Mouse (Mus musculus) lung, embryonic 16.5 days (tissue): ENCODE measurements around the gene Actl6b. TPM values are rescaled to one million over a fixed set of nuclear protein-coding genes. Genes with fewer than 3 reads are reported as not detected.

Experiments
- ATAC-seq: fragments of 200-750 bp; cut with Nextera tagmentation; 2 replicates; pipeline ENCODE4 v1.8.0; 2017; ENCODE audit warnings: low read depth, mild to moderate bottlenecking, moderate library complexity
- H3K27ac ChIP-seq: fragments of 300-500 bp; sonication (generic); 2 replicates; pipeline ENCODE4 v1.5.1; 2014; ENCODE audit warnings: mild to moderate bottlenecking, control low read depth, low read length
- H3K27me3 ChIP-seq: fragments of 300-500 bp; sonication (generic); 2 replicates; pipeline ENCODE4 v1.6.1; 2014; ENCODE audit warnings: low read depth, low read length, mixed read lengths; ENCODE audit not compliant: control insufficient read depth, insufficient read depth
- H3K36me3 ChIP-seq: fragments of 300-500 bp; sonication (generic); 2 replicates; pipeline ENCODE4 v1.6.1; 2014; ENCODE audit warnings: low read length; ENCODE audit not compliant: control insufficient read depth, insufficient read depth
- H3K4me1 ChIP-seq: fragments of 300-500 bp; sonication (generic); replicated peaks from 2 replicates; pipeline ENCODE4 v1.6.1; 2014; ENCODE audit warnings: low read length, mixed read lengths; ENCODE audit not compliant: control insufficient read depth, insufficient read depth
- H3K4me2 ChIP-seq: fragments of 300-500 bp; sonication (generic); 2 replicates; pipeline ENCODE4 v1.6.1; 2014; ENCODE audit warnings: low read depth, low read length, control low read depth
- H3K4me3 ChIP-seq: fragments of 300-500 bp; sonication (generic); 2 replicates; pipeline ENCODE4 v1.5.1; 2014; ENCODE audit warnings: mild to moderate bottlenecking, low read length, control low read depth
- H3K9ac ChIP-seq: fragments of 300-500 bp; sonication (generic); 2 replicates; pipeline ENCODE4 v1.6.1; 2014; ENCODE audit warnings: low read length, control low read depth
- H3K9me3 ChIP-seq: fragments of 300-500 bp; sonication (generic); 2 replicates; pipeline ENCODE4 v1.6.1; 2016; ENCODE audit warnings: low read length; ENCODE audit not compliant: control insufficient read depth
- WGBS: fragments of 180-500 bp; shearing (Covaris S2); extraction: QIAGEN DNeasy Blood & Tissue Kit; methylation state at CpG from one replicate; pipeline ENCODE4 v1.1.7; 2014; 5-methylcytosine and 5-hydroxymethylcytosine counted together
- polyA plus RNA-seq: library from polyadenylated mRNA; unstranded; fragments of >200 nt; fragmentation: Nextera tagmentation; extraction: Ambion mirVana; gene quantifications from 2 replicates; pipeline ENCODE4 v1.2.1, GENCODE M21; 2015

Gene Actl6b
- polyA plus RNA-seq, 1 experiment from 2014 or later, result 0.51 TPM

GRCm38 (mm10) chr5:137518436-137518835 lies 34.9 kb upstream of the Actl6b start, which contains the start of gene Gigyf1:
TSS of gene Gigyf1 (plus strand) at chr5:137518548.
- Histone ChIP-seq H3K4me1 (no peaks in the 10 kb centered on the region; the same call in 1 of the 2 replicates), H3K27me3 (no peaks in the 10 kb centered on the region), H3K4me2 (no peak within 1 kb of the TSS), H3K27ac (no peak within 1 kb of the TSS), H3K9me3 (no peaks in the 10 kb centered on the region), H3K9ac (no peak within 1 kb of the TSS), H3K36me3 (peaks cover 48% of the 10 kb centered on the region), H3K4me3 (no peak within 1 kb of the TSS)
- WGBS, result 73% methylated on average over 5 of the region's 5 CpGs
- ATAC-seq, result no peak

- Histone ChIP-seq H3K4me3 (no peak overlapping the region), H3K9me3 (no peaks in the 10 kb centered on the region), H3K36me3 (peaks cover 63% of the 10 kb centered on the region), H3K4me2 (no peak overlapping the region), H3K9ac (no peak overlapping the region), H3K4me1 (no peaks in the 10 kb centered on the region), H3K27me3 (no peaks in the 10 kb centered on the region), H3K27ac (no peak overlapping the region)
- ATAC-seq, result no peak
- WGBS, result 86% methylated on average over 27 of the region's 27 CpGs
Measured at GRCm38 (mm10) chr5:137519691-137520550, 33.4 kb upstream of the Actl6b start.

GRCm38 (mm10) chr5:137521861-137522260 lies 31.5 kb upstream of the Actl6b start:
- Histone ChIP-seq H3K9me3 (no peaks in the 10 kb centered on the region), H3K9ac (no peak overlapping the region), H3K4me2 (no peak overlapping the region), H3K4me1 (peaks cover 4% of the 10 kb centered on the region; the same call in 1 of the 2 replicates), H3K4me3 (no peak overlapping the region), H3K27me3 (no peaks in the 10 kb centered on the region), H3K36me3 (peaks cover 76% of the 10 kb centered on the region), H3K27ac (no peak overlapping the region)
- ATAC-seq, result no peak
- WGBS, result 64% methylated on average over 9 of the region's 9 CpGs

GRCm38 (mm10) chr5:137522711-137523110 lies 30.6 kb upstream of the Actl6b start:
- Histone ChIP-seq H3K9ac (no peak overlapping the region), H3K4me2 (no peak overlapping the region), H3K4me3 (no peak overlapping the region), H3K4me1 (peaks cover 4% of the 10 kb centered on the region; the same call in 1 of the 2 replicates), H3K9me3 (no peaks in the 10 kb centered on the region), H3K27ac (no peak overlapping the region), H3K36me3 (peaks cover 81% of the 10 kb centered on the region), H3K27me3 (no peaks in the 10 kb centered on the region)
- whole genome bisulfite sequencing, result 69% methylated on average over 11 of the region's 11 CpGs
- no peak for ATAC-seq

- WGBS, result 78% methylated on average over 25 of the region's 25 CpGs
- Histone ChIP-seq H3K27me3 (no peaks in the 10 kb centered on the region), H3K27ac (no peak overlapping the region)
Measured at GRCm38 (mm10) chr5:137523396-137524250, 29.7 kb upstream of the Actl6b start.

GRCm38 (mm10) chr5:137524251-137524515 lies 29.1 kb upstream of the Actl6b start:
- H3K36me3 ChIP-seq, result peaks cover 89% of the 10 kb centered on the region
- H3K9me3 ChIP-seq, result no peaks in the 10 kb centered on the region
- H3K4me3 ChIP-seq, result no peak overlapping the region
- H3K27ac ChIP-seq, result no peak overlapping the region
- no peak overlapping the region for H3K4me2 ChIP-seq
- WGBS, result 82% methylated on average over 8 of the region's 8 CpGs
- H3K4me1 ChIP-seq, result peaks cover 4% of the 10 kb centered on the region; the same call in 1 of the 2 replicates
- H3K27me3 ChIP-seq, result no peaks in the 10 kb centered on the region
- no peak for ATAC-seq
- no peak overlapping the region for H3K9ac ChIP-seq

More at GRCm38 (mm10) chr5:137523396-137524250, 29.7 kb upstream of the Actl6b start:
- H3K36me3 ChIP-seq, result peaks cover 89% of the 10 kb centered on the region
- H3K9ac ChIP-seq, result no peak overlapping the region
- H3K9me3 ChIP-seq, result no peaks in the 10 kb centered on the region
- H3K4me2 ChIP-seq, result no peak overlapping the region
- ATAC-seq, result no peak
- H3K4me3 ChIP-seq, result no peak overlapping the region
- H3K4me1 ChIP-seq, result peaks cover 4% of the 10 kb centered on the region; the same call in 1 of the 2 replicates

- ATAC-seq, result no peak
- Histone ChIP-seq H3K27ac (no peak overlapping the region), H3K36me3 (peaks cover 90% of the 10 kb centered on the region), H3K4me1 (peaks cover 4% of the 10 kb centered on the region), H3K4me2 (no peak overlapping the region), H3K9ac (no peak overlapping the region), H3K27me3 (no peaks in the 10 kb centered on the region), H3K9me3 (no peaks in the 10 kb centered on the region), H3K4me3 (no peak overlapping the region)
- 78% methylated on average over 13 of the region's 13 CpGs for WGBS
Measured at GRCm38 (mm10) chr5:137524671-137525070, 28.6 kb upstream of the Actl6b start.

GRCm38 (mm10) chr5:137525511-137525910 lies 27.8 kb upstream of the Actl6b start:
- H3K4me3 ChIP-seq, result no peak overlapping the region
- no peaks in the 10 kb centered on the region for H3K27me3 ChIP-seq
- peaks cover 85% of the 10 kb centered on the region for H3K36me3 ChIP-seq
- H3K27ac ChIP-seq, result no peak overlapping the region
- WGBS, result 71% methylated on average over 16 of the region's 16 CpGs
- ATAC-seq, result no peak
- H3K4me2 ChIP-seq, result no peak overlapping the region
- H3K9me3 ChIP-seq, result no peaks in the 10 kb centered on the region
- H3K4me1 ChIP-seq, result peaks cover 13% of the 10 kb centered on the region
- H3K9ac ChIP-seq, result no peak overlapping the region
